Mouse (Mus musculus): Measurements from ENCODE around the gene Sh3bgrl2. TPM values are rescaled to one million over a fixed set of nuclear protein-coding genes. Genes with fewer than 3 reads are reported as not detected.
A peak's percentile ranks its signal among the peaks of the same experiment; 100 is the strongest.

Gene Sh3bgrl2
- total and polyA plus RNA-seq, 3 experiments: not detected

DNA sequence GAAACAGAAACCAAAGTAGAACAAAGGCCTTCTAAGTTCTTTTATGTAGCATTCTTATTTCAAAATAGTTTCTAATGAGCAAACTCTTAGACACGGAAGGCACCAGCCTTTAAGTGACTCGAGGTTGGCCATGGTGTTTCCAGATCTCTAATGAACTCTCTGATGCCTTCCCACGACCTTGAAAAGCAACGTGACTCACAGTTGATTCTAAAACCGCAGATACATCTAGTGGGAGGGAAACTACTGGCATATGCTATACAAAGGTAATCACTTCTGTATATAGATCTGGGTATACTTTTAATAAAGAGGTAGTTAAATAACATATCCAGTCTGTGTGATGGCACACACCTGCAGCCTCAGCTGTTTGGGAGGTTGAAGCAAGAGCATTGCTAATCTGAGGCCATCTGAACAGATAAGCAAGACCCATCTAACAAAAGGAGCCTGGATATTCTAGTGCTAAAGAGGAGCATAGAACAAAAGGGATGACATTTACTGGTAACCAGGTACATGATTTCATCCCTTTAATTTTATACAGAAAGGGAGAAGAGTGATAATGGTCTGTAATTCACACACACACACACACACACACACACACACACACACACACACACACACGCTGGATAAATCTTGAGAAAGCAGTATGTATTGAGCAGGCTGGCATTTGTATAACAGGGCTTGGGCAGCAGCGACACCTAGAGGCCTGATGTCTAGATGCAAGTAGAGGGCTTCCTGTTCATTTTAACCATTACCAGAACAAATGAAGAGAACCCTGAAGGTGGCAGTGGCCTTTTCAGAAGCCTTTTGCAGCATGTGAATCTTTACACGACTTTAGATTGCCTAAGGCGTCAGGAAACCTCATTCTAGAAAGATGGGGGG, 61.5 kb downstream of the Sh3bgrl2 start:
- H3K9me3 ChIP-seq (replicated peaks; ENCODE audit: insufficient read depth, low read length): no peaks in the 10 kb centered on the region
- H3K79me2 ChIP-seq (ENCODE audit: control insufficient read depth, insufficient read depth, low read length, poor library complexity): no peaks in the 10 kb centered on the region
- no peak overlapping the region for H3K9ac ChIP-seq (ENCODE audit: control insufficient read depth, low read depth, low read length, poor library complexity, severe bottlenecking)
- no peaks in the 10 kb centered on the region for H3K4me1 ChIP-seq (ENCODE audit: control insufficient read depth in 1 of 2, insufficient read depth in 2 of 2, low read length in 2 of 2)
- no peak overlapping the region for H3K27ac ChIP-seq (ENCODE audit: control insufficient read depth, low read depth, low read length)
- TF ChIP-seq GATA1 (IDR thresholded peaks at IDR 0.05; ENCODE audit: low read depth, low read length) (no peak), ZC3H11A (IDR thresholded peaks at IDR 0.05; ENCODE audit: low read depth, low read length) (peak; percentile 12; the same call in 1 of the 2 replicates), NELFE (IDR thresholded peaks at IDR 0.05; ENCODE audit: low read depth, low read length) (no peak), SMC3 (IDR thresholded peaks at IDR 0.05; ENCODE audit: low read depth, low read length) (peak; percentile 37), CTCF (IDR thresholded peaks at IDR 0.05 in 2 of 3, conservative IDR thresholded peaks at IDR 0.05 in 1 of 3; ENCODE audit: control insufficient read depth in 1 of 3, insufficient read depth in 1 of 3, low read depth in 2 of 3, low read length in 3 of 3, poor library complexity in 1 of 3, severe bottlenecking in 1 of 3) (peak in 2 of 3 experiments; percentile 65 to 74; a peak in 5 of 6 replicates), MAZ (IDR thresholded peaks at IDR 0.05; ENCODE audit: low read depth, low read length) (no peak), RAD21 (IDR thresholded peaks at IDR 0.05; ENCODE audit: low read depth, low read length) (peak; percentile 63), UBTF (IDR thresholded peaks at IDR 0.05; ENCODE audit: borderline replicate concordance, insufficient read depth, low read depth, low read length) (no peak)
- DNase-seq (ENCODE audit: low read depth, low spot score): peak; percentile 54
- no peaks in the 10 kb centered on the region for H3K36me3 ChIP-seq (ENCODE audit: control insufficient read depth in 1 of 2, insufficient read depth in 2 of 2, low read length in 2 of 2)
- no peak overlapping the region for H3K4me3 ChIP-seq (ENCODE audit: control insufficient read depth in 1 of 2, insufficient read depth in 1 of 2, low read depth in 2 of 2, low read length in 2 of 2)
- no peaks in the 10 kb centered on the region for H3K27me3 ChIP-seq (ENCODE audit: control insufficient read depth in 1 of 2, insufficient read depth in 2 of 2, low read length in 2 of 2)

DNA sequence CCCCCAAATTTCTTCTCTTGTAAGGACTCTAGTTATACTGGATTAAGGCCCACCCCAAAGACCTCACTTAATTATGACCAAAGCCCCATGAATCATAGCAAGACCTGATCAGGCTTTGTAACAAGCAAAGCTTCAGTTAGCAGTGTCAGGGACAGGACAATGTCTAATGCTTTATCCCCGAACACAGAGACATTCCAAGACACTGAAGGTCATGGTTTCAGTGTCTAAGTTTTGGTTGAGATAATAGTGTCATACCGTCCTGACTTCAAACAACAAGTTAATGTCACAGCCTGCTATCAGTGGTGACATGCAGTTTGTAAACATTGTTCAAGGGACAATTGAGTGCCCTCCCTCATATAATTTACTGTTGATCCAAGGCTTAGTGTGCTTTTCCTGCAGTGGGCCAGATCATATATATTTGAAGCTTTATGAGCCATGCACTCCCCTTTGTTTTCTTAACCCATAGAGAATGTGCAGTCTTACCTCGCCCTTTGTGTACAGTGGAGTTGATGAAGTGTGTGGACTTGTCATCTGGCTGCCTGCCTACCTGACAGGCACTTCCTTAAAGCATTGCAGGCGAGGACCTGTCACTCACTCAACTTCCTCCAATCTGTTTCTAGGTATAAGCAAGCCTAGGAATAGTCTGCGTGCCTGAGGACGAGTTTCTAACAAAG, 67.9 kb downstream of the Sh3bgrl2 start:
- H3K4me1 ChIP-seq (ENCODE audit: control insufficient read depth in 1 of 2, insufficient read depth in 2 of 2, low read length in 2 of 2): no peaks in the 10 kb centered on the region
- no peaks in the 10 kb centered on the region for H3K9me3 ChIP-seq (replicated peaks; ENCODE audit: insufficient read depth, low read length)
- H3K9ac ChIP-seq (ENCODE audit: control insufficient read depth, low read depth, low read length, poor library complexity, severe bottlenecking): no peak overlapping the region
- no peaks in the 10 kb centered on the region for H3K79me2 ChIP-seq (ENCODE audit: control insufficient read depth, insufficient read depth, low read length, poor library complexity)
- H3K36me3 ChIP-seq (ENCODE audit: control insufficient read depth in 1 of 2, insufficient read depth in 2 of 2, low read length in 2 of 2): no peaks in the 10 kb centered on the region
- no peaks in the 10 kb centered on the region for H3K27me3 ChIP-seq (ENCODE audit: control insufficient read depth in 1 of 2, insufficient read depth in 2 of 2, low read length in 2 of 2)
- no peak for DNase-seq (ENCODE audit: low read depth, low spot score)
- H3K27ac ChIP-seq (ENCODE audit: control insufficient read depth, low read depth, low read length): no peak overlapping the region
- TF ChIP-seq RCOR1 (IDR thresholded peaks at IDR 0.05; ENCODE audit: low read depth, low read length) (no peak), ETS1 (IDR thresholded peaks at IDR 0.05; ENCODE audit: low read depth, low read length) (no peak), TCF12 (IDR thresholded peaks at IDR 0.05; ENCODE audit: low read depth, low read length) (no peak), TAL1 (IDR thresholded peaks at IDR 0.05; ENCODE audit: low read length) (no peak), CHD1 (IDR thresholded peaks at IDR 0.05; ENCODE audit: low read depth, low read length) (no peak), MAX (IDR thresholded peaks at IDR 0.05; ENCODE audit: low read length) (no peak), ZC3H11A (IDR thresholded peaks at IDR 0.05; ENCODE audit: low read depth, low read length) (no peak)
- H3K4me3 ChIP-seq (ENCODE audit: control insufficient read depth in 1 of 2, insufficient read depth in 1 of 2, low read depth in 2 of 2, low read length in 2 of 2): no peak overlapping the region

All from MEL (cell line).